In the genomic region with DNA sequence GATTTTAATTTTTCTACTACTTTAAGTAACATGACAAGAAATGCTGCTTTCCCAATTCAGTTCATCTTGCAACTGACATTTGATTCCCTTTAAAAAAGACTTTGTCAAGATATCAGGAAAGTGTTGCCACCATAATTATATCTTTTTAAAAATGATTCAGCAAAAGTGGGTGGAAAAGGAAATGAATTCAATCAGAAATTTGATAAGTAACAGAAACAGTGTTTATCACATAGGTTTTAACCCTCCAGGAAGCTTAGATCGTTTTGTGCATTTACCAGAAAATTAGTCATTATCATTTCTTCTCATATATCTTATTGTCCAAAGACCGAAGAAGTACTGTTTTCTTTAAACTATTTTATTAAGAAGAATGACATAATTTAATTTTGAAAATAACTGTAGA, we compare ENCODE assay signal across 28 mouse cellular contexts.
"Had no signal": no experiment of that assay in that cellular context is flagged by ENCODE, and none has a peak within 500 bp of the region (broad histone marks: within the 10 kb centered on the region; RNA-seq: fewer than 3 reads in every experiment).

No protein-coding gene starts in this region.

- H3K9me3 ChIP-seq: limb, embryonic 10.5 days; limb, embryonic 12.5 days; limb, embryonic 13.5 days; limb, embryonic 15.5 days; liver, embryonic 12.5 days; liver, embryonic 13.5 days; liver, embryonic 15.5 days; lung, embryonic 15.5 days; megakaryocyte, embryonic 14.5 days; midbrain, embryonic 10.5 days; midbrain, embryonic 12.5 days; midbrain, embryonic 13.5 days; midbrain, embryonic 15.5 days; neural tube, embryonic 12.5 days had no signal

- H3K9ac ChIP-seq: limb, embryonic 12.5 days; limb, embryonic 13.5 days; limb, embryonic 15.5 days; liver, embryonic 12.5 days; liver, embryonic 13.5 days; liver, embryonic 14.5 days; liver, embryonic 15.5 days; liver, postnatal 0 days; lung, embryonic 14.5 days; lung, embryonic 15.5 days; midbrain, embryonic 12.5 days; midbrain, embryonic 13.5 days; midbrain, embryonic 15.5 days; neural tube, embryonic 12.5 days had no signal

- H3K27ac ChIP-seq: limb, embryonic 10.5 days; limb, embryonic 12.5 days; limb, embryonic 13.5 days; limb, embryonic 15.5 days; liver, embryonic 12.5 days; liver, embryonic 13.5 days; liver, embryonic 14.5 days; liver, embryonic 15.5 days; lung, embryonic 15.5 days; macrophage; midbrain, embryonic 10.5 days; midbrain, embryonic 12.5 days; midbrain, embryonic 13.5 days; midbrain, embryonic 15.5 days; neural tube, embryonic 12.5 days had no signal

- DNase-seq: left cerebral cortex, postnatal 4 days; liver; liver, embryonic 13.5 days; liver, postnatal 0 days; lung, adult 18-20 months; lung, adult 2 months; lung, embryonic 14.5 days; lung, postnatal 10 days; lung, postnatal 14 days; lung, postnatal 36 days; lung, postnatal 4 days; midbrain, embryonic 14.5 days had no signal

- H3K27me3 ChIP-seq: limb, embryonic 12.5 days; limb, embryonic 13.5 days; limb, embryonic 15.5 days; liver, embryonic 12.5 days; liver, embryonic 13.5 days; liver, embryonic 15.5 days; lung, embryonic 15.5 days; megakaryocyte, embryonic 14.5 days; midbrain, embryonic 12.5 days; midbrain, embryonic 13.5 days; midbrain, embryonic 15.5 days; neural tube, embryonic 12.5 days had no signal

- H3K36me3 ChIP-seq: limb, embryonic 10.5 days; limb, embryonic 12.5 days; limb, embryonic 13.5 days; limb, embryonic 15.5 days; liver, embryonic 12.5 days; liver, embryonic 13.5 days; liver, embryonic 15.5 days; lung, embryonic 15.5 days; midbrain, embryonic 10.5 days; midbrain, embryonic 12.5 days; midbrain, embryonic 13.5 days; midbrain, embryonic 15.5 days; neural tube, embryonic 12.5 days had no signal

- H3K4me1 ChIP-seq: limb, embryonic 10.5 days; limb, embryonic 12.5 days; limb, embryonic 13.5 days; limb, embryonic 15.5 days; liver, embryonic 12.5 days; liver, embryonic 13.5 days; liver, embryonic 15.5 days; lung, embryonic 15.5 days; megakaryocyte, embryonic 14.5 days; midbrain, embryonic 10.5 days; midbrain, embryonic 12.5 days; midbrain, embryonic 13.5 days; midbrain, embryonic 15.5 days; neural tube, embryonic 12.5 days had no signal

- H3K4me3 ChIP-seq: limb, embryonic 10.5 days; limb, embryonic 12.5 days; limb, embryonic 13.5 days; limb, embryonic 15.5 days; liver, embryonic 12.5 days; liver, embryonic 13.5 days; liver, embryonic 15.5 days; lung, embryonic 15.5 days; megakaryocyte, embryonic 14.5 days; midbrain, embryonic 10.5 days; midbrain, embryonic 12.5 days; midbrain, embryonic 13.5 days; midbrain, embryonic 15.5 days; myocyte; neural tube, embryonic 12.5 days had no signal
